Mouse (Mus musculus): ENCODE results near the gene Bclaf3.
"Not testable (repeated sequence)": the region's sequence is repeated elsewhere in the genome, so short reads cannot be mapped to it uniquely, and the experiment has no call there.

Gene Bclaf3

DNA sequence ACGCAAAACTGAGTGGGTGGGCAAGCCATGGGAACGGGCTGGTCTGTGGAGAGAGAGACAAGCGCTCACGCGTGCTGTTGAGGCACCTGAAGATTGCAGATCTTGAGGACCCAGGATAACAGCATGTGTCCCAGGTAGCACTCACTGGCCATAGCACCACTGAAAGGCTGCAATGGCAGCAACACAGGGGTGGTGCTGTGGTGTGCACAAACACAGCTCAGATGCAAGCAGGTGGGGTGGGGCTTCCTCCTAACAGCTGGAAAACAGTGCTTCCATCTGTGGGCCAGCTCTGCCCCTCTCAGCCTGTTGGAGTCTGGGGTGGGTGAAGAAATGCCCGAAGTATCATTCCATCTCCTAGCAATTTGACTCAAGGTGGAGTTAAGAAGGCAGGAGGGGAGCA lies at the start of gene Bclaf3:
Bclaf3 (plus strand) TSS at position 301 of the 400 bp plus-strand sequence.
- DNase-seq (ENCODE audit: low read depth, low spot score) = no peak

DNA sequence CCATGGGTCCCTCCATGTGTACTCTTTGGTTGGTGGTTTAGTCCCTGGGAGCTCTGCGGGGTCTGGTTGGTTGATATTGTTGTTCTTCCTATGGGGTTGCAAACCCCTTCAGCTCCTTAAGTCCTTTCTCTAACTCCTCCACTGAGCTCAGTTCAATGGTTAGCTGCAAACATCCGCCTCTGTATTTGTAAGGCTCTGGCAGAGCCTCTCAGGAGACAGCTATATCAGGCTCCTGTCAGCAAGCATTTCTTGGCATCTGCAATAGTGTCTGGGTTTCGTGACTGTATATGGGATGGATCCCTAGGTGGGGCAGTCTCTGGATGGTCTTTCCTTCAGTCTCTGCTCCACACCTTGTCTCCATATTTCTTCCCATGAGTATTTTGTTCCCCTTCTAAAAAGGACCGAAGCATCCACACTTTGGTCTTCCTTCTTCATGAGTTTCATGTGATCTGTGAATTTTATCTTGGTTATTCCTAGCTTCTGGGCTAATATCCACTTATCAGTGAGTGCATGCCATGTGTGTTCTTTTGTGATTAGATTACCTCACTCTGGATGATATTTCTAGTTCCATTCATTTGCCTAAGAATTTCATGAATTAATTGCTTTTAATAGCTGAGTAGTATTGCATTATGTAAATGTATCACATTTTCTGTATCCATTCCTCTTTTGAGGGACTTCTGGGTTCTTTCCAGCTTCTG lies 48.1 kb upstream of the Bclaf3 start:
- DNase-seq (ENCODE audit: low read depth, low spot score) = not testable (repeated sequence)

DNA sequence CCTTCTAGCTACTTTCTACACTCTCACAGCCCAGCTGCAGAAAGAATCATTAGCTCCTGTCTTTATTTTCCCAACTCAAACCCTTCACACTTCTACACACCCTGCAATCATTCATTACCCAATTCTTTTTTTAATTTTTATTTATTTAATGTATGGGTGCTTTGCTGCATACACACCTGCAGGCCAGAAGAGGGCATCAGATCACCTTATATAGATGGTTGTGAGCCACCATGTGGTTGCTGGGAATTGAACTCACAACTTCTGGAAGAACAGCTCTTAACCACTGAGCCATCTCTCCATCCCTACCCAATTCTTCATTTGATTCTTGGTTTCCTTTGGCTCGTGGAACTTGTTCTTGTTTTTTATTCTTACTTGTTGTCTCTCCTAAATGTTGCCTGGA lies 42.2 kb upstream of the Bclaf3 start:
- DNase-seq (ENCODE audit: low read depth, low spot score) = peak; percentile 18

DNA sequence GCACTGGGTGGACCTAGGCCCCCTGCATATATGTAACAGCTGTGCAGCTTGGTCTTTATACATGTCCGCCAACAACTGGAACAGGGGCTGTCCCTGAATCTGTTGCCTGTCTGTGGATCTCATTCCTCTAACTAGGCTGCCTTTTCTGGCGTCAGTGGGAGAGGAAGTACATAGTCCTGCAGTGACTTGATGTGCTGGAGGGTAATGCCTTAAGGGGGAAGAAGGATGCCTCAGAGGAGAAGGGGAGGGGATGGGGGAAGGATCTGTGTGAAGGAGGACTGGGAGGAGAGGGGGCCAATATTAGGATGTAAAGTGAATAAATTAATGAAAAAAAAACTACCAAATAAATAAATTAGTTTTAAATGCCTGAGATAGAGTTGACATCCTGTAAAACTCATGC lies 23.3 kb upstream of the Bclaf3 start:
- no peak for DNase-seq (ENCODE audit: low read depth, low spot score)

DNA sequence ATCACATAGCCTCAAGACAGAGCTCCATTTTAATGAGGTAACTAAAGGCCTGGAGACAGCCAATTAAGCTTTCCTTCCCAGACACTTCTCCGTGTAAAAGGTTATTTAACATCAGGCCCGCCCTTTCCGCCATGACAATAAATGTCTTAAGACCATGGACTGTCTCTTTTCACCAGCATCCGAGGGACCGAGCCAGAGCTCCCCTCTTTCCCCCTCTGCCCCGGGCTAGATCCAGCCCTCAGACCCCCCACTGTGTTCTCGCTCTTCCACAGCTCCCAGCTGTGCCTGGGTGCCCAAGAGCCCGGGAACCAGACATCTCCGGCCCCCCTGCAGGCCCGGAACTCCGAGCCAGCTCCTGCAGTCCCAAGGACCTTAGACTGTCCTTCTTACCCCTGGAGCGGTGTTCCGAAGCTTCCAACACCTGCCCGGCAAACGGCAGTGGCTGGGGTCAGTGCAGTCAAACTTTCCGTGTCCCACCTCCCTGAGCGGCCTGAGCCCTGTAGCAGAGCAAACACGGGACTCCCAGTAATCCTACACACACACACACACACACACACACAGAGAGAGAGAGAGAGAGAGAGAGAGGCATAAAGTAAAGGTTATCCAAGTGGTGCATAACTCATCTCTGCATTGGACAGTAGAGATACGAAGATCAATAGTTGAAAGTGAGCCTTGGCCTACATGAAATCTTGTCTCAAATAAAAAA lies 18.0 kb upstream of the Bclaf3 start:
- peak; percentile 56 for DNase-seq (ENCODE audit: low read depth, low spot score)

DNA sequence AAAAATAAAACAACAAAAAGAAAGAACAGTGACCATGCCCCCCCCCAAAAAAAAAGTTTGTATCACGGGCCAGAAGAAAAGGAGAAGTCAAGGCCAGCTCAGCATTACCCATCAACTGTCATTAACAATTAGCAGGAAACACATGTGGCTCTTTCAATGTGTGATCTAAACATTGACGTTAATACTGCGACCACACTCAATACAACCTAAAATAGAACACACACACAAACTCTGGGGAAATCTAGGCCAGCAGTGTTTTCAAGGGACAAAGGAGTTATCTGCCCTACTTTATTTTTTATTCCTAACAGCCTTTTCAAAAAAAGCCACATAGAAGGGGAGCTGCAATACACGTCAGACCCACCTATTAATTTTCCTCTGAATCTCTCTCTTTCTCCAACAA lies 17.4 kb upstream of the Bclaf3 start:
- DNase-seq (ENCODE audit: low read depth, low spot score) = no peak

DNA sequence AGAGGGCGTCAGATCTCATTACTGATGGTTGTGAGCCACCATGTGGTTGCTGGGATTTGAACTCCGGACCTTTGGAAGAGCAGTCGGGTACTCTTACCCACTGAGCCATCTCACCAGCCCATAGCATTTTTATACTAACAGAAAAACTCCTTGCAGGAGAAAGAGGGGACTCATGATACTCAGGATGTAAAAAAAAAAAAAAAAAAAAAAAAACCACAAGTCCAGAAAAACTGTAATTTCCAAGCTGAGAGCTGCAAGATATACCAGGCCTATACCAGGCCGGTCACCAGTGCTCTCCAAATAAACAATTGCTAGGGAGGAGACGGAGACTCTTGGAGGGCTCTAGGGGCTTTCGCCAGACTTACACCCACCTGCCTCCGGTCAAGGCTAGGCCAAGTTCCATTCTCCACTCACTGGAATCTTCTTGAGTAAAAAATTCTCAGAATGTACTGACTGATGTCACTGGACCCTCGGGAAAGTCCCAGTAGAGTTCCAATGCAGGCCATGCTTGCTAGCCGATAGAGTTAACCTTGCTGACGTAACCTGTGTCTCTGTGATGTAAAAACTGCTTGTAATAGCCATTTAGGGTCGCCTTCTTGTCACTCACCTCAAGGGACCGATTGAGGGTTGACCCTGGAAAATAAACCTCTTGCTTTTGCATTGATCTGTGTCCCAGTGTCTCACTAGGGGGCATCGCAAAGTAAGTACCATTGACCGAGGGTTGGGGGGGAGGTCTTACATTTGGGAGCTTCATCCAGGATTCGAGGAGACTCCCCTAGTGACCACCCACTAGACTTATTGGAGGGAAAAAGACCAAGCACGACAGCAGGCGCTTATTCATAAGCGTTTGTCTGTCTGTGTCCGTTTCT lies 16.4 kb upstream of the Bclaf3 start:
- peak; percentile 83 for DNase-seq (ENCODE audit: low read depth, low spot score)

DNA sequence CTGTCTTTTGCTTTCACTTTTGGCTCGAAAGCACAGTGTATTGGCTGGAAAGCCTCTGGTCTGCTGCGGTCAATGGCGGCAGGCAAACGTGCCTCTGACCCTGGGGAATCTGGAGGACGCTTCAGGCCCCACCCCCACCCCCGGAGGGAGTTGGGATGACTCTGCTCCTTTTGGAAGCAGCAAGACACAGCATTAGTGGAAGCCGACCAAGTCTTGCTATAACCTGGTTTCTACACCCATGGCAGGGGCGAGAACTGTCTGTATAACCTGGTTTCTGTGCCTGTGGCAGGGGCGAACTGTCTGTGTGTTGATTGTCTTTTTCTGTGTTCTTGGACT lies 15.8 kb upstream of the Bclaf3 start:
- DNase-seq (ENCODE audit: low read depth, low spot score) = peak; percentile 67

DNA sequence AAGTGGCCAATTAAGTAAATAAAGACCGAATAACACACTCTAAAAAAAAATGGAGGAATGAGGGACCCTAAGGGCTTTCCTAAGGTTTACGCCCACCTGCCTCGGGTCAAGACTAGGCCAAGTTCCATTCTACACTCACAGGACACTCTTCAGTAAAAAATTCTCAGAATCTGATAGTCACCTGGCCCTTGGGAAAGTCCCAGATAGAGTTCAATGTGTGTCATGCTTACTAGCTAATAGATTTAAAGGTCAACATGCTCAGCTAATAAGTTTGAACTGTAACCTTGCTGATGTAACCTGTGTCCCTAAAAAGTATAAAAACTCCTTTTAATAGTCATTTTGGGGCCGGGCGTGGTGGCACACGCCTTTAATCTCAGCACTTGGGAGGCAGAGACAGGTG lies 10.9 kb upstream of the Bclaf3 start:
- DNase-seq (ENCODE audit: low read depth, low spot score) = no peak

DNA sequence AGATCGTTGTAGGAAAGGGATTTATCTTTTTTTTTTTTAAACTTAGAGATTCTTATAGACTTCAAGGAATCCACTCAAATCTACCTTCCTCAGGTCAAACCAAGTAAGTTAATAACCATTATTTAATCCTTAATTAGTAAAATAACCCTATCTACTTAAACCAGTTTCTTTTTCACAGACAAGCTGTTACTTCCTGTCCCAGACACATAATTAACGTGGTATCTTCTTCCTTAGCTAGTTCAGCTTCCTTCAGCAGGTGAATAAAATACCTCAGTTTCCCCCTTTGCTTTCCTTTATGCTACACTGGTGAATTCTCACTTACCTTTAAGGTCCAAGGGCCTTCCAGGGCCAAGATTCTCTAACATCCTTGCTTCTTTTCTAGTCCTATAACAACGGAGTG lies 4.7 kb upstream of the Bclaf3 start:
- DNase-seq (ENCODE audit: low read depth, low spot score) = no peak

DNA sequence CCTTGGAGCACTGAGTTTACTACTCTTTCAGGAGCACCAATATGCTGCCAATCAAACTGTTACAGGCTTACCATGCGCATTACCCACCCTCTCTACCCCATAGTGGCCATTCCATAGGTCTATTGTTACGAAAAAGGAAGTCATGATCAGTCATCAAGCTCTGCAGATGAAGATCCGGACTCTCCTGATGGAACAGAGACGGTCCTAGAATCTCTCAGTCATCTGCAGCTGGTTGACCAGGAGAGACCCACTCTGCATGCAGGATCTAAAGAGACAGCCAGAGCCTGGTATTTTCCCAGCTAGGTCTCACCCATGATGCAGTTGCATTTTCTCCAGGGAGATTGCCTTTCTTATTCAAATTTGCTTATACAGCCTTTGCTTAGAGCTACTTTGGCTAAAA lies 3.8 kb upstream of the Bclaf3 start:
- peak; percentile 77 for DNase-seq (ENCODE audit: low read depth, low spot score)

DNA sequence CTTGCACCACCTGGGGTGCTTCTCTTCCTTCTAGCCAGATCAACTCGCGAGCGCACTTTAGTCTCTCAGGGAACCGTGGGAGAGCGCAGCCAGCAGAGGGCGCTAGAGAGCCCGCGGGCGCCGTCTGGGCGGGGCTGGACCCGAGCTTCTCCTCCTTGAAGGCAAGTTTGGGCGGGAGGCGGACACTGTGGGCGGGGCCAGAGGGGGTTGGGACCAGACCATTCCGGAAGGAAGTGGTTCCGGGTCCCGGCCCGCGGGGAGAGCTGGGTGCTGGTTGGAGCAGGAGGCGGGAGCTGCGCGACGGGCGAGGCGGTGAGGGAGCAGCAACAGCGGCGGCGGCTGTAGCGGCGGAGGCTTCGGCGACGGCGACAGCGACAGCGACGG lies 5.9 kb downstream of the Bclaf3 start:
- peak; percentile 95 for DNase-seq (ENCODE audit: low read depth, low spot score)

DNA sequence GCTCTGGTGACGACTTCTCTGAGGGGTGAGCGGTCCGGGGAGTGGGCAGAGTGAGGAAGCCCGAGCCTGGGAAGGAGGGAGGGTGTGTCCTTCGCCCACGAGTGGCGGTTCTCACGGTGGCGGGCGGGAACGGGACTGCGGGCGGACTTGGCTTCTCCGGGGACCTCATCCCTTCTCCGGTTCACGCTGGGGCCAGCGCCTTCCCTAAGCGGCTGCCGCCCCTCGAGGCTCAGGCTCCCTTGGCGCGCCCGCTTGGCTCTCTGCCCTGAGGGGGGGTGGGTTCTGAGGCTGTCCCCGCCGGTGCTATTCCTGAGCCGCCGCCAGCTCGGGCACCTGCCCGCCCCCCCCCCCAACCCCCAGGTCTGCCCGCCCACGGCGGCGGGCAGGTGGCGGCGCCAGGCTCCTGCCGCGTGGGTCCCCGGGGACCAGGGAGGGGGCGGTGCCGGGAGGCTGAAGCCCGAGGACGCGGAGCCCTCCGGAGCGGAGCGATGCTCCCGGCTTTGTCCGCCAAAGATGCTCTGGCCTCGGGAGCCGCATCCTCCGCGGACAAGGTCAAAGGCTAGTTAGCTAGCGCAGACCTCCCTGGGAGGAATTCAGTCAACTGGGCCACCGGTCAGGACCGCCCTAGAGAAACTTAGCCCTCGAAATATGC lies 6.4 kb downstream of the Bclaf3 start:
- no peak for DNase-seq (ENCODE audit: low read depth, low spot score)

DNA sequence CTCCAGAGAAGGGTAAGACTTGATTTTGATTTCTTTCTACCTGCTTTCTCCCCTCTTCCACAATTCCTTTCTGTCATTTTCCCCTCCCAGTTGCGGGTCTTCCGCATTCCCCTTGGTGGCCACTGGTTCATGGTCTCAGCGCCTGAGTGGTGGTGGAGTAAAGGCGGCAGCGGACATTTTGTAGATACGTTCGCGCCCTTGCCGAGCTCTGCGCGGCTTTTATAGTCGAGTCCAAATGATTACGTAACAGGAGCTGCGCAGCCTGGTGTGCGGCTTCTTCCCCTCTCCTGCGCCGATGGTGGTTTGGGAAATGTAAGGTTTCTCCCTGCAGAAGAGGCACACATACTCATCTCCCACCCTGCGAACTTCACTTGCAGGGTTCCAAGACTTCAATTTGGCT lies 15.4 kb downstream of the Bclaf3 start:
- peak; percentile 45 for DNase-seq (ENCODE audit: low read depth, low spot score)

DNA sequence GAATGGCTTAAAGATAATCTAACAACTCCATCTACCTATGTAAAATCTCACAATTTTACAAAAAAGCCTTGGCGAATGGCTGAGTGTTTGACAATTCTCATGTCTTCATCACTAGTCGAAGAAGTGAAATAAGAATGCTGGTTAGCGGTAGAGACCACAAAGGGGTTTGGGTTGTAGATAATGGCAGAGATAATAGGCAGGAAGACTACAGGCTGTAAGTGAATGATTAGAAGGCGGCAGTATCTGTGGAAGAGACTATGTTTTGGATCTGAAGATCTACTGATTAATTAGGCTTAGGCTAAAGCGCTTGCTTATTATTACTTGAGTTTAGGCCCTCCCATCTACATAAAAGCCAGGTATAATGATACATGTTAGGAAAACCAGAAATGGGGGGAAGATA lies 20.6 kb downstream of the Bclaf3 start:
- no peak for DNase-seq (ENCODE audit: low read depth, low spot score)

DNA sequence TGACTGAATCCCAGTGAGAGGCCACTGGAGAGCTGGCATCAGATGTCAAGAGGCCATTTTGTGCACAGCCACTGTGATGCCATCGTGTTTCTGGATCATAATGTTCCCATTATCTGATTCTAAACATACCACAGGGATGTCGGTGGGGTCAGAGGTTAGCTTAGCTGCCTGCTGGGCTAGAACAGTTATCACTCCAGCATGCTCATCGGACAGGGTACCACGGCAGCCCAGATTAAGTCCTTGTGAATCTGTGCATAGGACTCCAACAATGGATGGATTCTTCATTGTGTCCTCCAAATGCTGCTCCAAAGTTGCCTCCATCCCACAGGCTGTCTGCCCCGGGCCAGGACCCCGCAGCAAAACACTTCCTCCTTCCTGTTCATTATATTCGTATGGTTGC lies 58.2 kb downstream of the Bclaf3 start:
- DNase-seq (ENCODE audit: low read depth, low spot score) = not testable (repeated sequence)

DNA sequence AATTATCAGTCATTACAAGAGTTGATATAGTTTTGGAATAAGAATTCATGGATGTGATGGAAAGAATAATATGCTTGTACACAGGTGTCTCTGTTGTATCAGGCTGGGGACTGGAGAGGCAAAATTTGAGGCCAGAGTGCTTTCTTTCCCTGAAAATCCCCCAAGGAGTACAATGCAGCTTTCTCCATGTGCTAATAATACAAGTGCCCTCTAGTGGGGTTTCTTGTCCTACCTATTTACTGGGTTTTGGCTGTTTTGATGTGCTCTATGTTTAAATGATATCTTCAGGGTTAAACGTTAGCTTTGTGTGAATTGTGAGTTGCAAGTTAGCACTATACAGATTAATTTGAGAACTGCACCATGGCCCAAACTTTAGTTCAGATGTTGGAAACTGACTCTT lies 65.1 kb downstream of the Bclaf3 start:
- DNase-seq (ENCODE audit: low read depth, low spot score) = no peak

DNA sequence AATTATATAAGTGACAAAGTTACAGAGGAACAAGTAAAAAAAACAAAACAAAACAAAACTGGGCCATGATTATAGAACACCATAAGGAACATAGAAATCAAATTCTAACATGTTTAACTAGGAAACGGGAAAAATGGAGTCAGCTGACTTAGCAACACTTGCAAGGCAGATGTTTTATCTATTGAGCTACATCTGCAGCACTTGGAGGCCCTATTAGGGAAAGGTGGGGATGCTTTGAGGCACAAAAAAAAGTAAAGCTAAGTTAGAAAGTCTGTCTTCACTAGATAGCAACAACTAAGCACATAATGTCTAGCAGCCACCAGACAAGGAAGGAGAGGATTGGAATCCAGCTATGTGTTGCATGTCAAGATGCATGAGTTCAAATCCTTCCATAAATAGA lies 71.0 kb downstream of the Bclaf3 start:
- no peak for DNase-seq (ENCODE audit: low read depth, low spot score)

DNA sequence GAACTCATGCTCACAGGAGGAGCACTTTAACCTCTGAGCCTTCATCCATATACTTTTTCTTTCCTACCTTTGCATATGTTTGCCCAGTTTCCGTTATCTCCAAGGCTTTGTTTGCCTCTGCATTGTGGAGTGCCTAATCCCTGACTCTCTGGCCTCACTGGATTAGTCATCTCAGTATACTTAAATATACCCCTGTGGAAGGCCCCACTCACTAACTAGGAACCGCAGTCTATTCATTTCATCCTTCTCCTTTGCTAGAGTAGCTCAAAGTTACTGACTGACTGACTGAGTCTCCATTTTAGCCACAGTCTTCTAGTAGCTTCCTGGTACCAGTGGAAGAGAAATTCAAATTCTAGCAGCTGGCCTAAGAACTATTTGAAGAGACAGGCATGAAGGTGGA lies 78.3 kb downstream of the Bclaf3 start:
- DNase-seq (ENCODE audit: low read depth, low spot score) = no peak

DNA sequence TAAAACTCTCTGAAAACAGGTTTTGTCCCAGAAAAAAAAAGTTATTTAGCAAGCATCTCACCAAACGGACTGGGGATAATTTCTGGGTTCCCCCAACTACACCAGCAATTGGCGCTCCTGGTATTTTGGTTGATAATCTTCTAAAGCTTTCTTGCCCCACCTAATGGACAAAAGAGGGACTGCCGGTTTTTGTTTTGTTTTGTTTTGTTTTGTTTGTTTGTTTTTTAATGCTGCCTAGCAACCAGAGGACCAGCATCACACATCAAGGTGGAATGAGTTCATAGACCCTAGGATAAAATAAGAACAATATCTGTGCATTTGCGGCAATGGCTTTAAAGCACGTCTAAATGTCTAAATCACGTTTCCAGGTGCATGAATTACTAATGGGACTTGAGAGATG lies 80.4 kb downstream of the Bclaf3 start:
- DNase-seq (ENCODE audit: low read depth, low spot score) = peak; percentile 9

DNA sequence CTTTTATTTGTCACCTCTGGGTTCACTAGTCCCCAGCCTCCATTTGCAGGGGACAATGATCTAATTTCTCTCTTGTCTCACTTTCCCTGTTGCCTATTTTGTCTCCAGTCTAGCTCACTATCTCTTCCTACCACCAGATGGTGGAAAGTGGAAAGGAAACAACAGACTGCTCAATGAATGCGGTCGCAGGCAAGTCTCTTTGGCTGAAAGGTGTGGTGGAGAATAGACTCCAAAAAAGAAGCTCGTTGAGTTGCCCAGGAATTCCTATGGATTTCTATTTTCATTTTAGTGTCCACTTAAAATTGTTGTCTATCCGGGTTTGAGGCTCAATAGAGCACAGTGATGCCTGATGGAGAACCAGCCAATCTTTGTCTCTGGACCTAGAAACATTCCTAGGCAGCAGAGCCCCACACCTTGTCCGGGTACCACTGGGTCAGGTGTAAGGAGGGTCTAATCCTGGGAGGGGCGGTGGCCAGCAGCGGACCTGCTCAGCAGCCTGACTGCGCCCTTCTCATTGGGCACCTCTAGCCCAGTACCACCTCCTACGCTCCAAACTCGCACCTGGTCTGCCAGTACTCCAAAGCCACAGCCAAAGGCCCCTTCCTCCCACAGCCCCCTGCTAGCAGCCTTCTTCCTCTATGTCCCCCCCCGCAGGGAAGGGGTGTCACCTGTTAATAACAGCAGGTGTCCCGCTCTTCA lies 99.9 kb downstream of the Bclaf3 start:
- DNase-seq (ENCODE audit: low read depth, low spot score) = peak; percentile 37

Measured in ES-CJ7 (cell line).